Mouse (Mus musculus) lung, adult 18-20 months (tissue): ENCODE measurements around the gene Baiap2.

Experiments used
- DNase-seq, 2 experiments: peaks; one replicate each; pipeline ENCODE4 v3.0.0; 2022; ENCODE audit warnings: mixed read lengths in 2 of 2

Baiap2 gene

GRCm38 (mm10) chr11:119948305-119948704 lies 5.7 kb downstream of the Baiap2 start:
- DNase-seq = no peak

- DNase-seq = peak; percentile 33 to 52
These were observed 6.2 kb downstream of the Baiap2 start for GRCm38 (mm10) chr11:119948803-119949202.

GRCm38 (mm10) chr11:119950535-119950934 lies 8.0 kb downstream of the Baiap2 start:
- DNase-seq = no peak

- no peak for DNase-seq
These were observed 8.8 kb downstream of the Baiap2 start for GRCm38 (mm10) chr11:119951326-119951725.

- peak; percentile 62 to 81 for DNase-seq
These were observed 10.1 kb downstream of the Baiap2 start for GRCm38 (mm10) chr11:119952429-119953224.

- DNase-seq = no peak
These were observed 11.7 kb downstream of the Baiap2 start for GRCm38 (mm10) chr11:119954233-119954632.

GRCm38 (mm10) chr11:119954749-119955337 lies 12.3 kb downstream of the Baiap2 start:
- DNase-seq = peak; percentile 53 to 67

- DNase-seq = peak in 1 of 2 experiments; percentile 55
These were observed 12.9 kb downstream of the Baiap2 start for GRCm38 (mm10) chr11:119955432-119955831.

- DNase-seq = no peak
These were observed 14.0 kb downstream of the Baiap2 start for GRCm38 (mm10) chr11:119956590-119956989.

- DNase-seq = peak in 1 of 2 experiments; percentile 48
These were observed 16.3 kb downstream of the Baiap2 start for GRCm38 (mm10) chr11:119958856-119959255.

GRCm38 (mm10) chr11:119959714-119960113 lies 17.2 kb downstream of the Baiap2 start:
- no peak for DNase-seq

- no peak for DNase-seq
These were observed 18.1 kb downstream of the Baiap2 start for GRCm38 (mm10) chr11:119960671-119961070.

- DNase-seq = no peak
These were observed 18.9 kb downstream of the Baiap2 start for GRCm38 (mm10) chr11:119961511-119961910.

GRCm38 (mm10) chr11:119965053-119965452 lies 22.5 kb downstream of the Baiap2 start:
- DNase-seq = no peak

- DNase-seq = no peak
These were observed 23.7 kb downstream of the Baiap2 start for GRCm38 (mm10) chr11:119966294-119966693.

- no peak for DNase-seq
These were observed 24.8 kb downstream of the Baiap2 start for GRCm38 (mm10) chr11:119967401-119967800.

GRCm38 (mm10) chr11:119967892-119968291 lies 25.3 kb downstream of the Baiap2 start:
- peak in 1 of 2 experiments; percentile 64 for DNase-seq

GRCm38 (mm10) chr11:119970021-119970851 lies 27.7 kb downstream of the Baiap2 start:
- DNase-seq = no peak

- peak; percentile 83 to 90 for DNase-seq
These were observed 31.2 kb downstream of the Baiap2 start for GRCm38 (mm10) chr11:119973789-119974188.

GRCm38 (mm10) chr11:119975739-119976501 lies 33.4 kb downstream of the Baiap2 start:
- DNase-seq = peak; percentile 85 to 91

- DNase-seq = no peak
These were observed 36.1 kb downstream of the Baiap2 start for GRCm38 (mm10) chr11:119978701-119979100.

- no peak for DNase-seq
These were observed 37.2 kb downstream of the Baiap2 start for GRCm38 (mm10) chr11:119979596-119980385.
